Mouse (Mus musculus) yolk sac, embryonic 10.5 days (tissue): ENCODE measurements around the gene Kcnc2.
"Not testable (repeated sequence)": the region's sequence is repeated elsewhere in the genome, so short reads cannot be mapped to it uniquely, and the experiment has no call there.

Source experiments
- DNase-seq: peaks from one replicate; pipeline ENCODE4 v3.0.0-alpha.2; 2017; ENCODE audit warnings: low spot score

Gene Kcnc2

DNA sequence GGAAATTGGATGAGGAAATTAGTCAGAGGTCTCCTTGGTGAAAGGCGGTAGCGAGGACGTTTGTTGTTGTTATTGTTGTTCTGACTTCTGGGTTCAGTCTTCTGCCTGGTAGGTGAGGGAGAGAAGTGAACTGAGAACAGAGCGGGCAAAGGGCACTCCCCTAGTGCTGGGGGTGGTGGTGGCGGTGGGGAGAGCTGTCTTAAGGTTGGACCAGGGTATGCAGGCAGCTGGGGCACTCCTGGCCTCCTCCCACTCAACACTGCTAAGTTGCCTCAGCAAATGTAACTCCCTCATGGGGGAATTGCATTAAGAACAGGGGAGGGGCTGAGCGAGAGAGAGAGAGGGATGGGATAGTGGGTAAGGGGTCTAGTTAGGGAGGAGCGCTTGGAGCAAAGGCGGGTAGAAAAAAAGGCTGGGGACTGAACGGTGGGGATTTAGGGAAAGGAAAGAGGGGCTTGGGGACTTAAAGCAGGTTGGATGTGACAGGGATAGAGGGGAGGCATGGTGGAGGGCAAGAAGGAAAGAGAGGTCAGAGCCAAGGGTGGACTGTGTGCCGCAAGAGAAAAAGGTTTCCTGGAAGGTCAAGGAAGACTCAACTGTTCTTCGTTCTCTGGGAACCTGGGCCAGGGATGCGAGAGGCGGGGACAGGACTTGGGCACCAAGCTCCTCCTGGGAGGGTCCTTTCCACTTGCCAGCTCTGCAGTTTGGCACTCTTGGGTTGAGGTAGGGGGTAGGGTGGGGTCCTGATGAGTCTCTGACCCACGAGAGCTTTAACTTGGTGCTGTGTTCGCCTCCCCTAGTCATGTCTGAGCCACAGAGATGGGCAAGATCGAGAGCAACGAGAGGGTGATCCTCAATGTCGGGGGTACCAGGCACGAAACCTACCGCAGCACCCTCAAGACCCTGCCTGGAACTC is at the start of gene Kcnc2:
TSS of gene Kcnc2 (plus strand) at position 235 of the 916 bp plus-strand sequence.
- DNase-seq, result peak; percentile 5

DNA sequence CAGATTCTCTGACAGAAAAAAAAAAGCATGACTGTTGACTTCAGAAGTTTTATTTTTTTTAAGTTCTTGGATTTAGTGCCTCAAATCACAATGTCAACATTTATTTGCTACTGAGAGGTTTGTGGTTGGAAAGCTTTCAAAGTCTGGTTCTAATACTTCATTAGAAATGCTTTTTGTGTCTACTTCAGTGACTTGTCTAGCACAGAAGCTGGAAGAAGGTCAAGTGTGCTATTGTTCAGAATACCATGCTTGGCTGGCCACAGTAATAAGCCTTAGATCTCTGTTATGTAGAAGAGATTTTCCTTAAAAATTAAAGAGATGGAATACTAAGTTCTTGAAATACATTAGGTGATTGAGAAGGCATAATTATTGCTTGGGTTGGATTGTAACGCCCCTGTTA is 43.8 kb upstream of the Kcnc2 start:
- no peak for DNase-seq

DNA sequence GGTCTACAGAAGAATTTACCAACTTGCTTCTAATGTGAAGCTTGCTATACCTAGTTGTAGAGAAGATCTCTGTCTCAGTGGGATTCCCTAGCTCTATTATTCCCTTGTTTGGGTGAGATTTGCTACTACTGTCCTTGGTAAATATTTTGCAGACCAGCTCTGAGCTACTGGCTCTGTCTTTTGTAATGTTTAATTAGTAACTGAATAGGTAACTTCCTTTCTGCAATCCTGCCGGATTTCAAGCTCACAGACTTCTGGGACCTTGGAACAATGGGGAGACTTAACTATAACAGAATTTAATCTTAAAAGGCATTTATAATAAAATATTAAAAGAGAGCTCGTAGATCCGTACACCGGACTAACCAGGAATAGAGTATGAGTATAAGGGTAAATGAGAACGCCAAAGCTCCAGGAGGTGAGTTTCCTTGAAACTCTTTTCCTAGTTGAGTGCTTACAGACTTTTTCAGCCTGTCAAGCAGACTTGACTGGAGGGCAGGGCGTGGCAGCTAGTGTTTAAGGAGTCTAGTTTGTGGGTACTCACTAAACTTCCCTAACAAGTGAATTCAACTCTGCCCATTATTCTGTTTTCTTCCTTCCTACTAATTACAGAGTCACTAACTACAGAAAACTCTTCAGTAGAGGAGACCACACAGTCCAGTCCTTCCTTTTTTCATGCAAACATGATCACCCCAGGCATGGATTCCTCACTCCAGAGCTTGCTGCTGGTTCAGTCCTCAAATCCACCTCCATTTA is 41.7 kb upstream of the Kcnc2 start:
- not testable (repeated sequence) for DNase-seq

DNA sequence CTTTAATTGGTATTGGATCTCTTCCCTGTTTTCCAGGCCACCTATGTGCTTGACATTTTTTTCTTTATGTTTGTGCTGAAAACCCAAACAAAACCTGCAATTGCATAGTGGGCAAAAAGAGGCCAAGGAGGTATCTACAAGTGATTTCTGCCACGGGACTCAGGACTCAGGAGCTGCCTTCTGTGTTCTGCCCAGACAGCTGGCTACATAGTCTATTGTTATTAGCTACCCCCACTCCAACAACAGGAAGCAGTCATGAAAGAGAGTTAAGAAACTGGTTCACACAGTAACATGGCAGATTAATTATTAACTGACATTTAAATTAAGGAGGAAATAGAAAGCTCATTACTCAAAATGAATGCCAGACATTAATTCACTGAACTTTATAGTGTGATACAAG is 38.2 kb upstream of the Kcnc2 start:
- not testable (repeated sequence) for DNase-seq

DNA sequence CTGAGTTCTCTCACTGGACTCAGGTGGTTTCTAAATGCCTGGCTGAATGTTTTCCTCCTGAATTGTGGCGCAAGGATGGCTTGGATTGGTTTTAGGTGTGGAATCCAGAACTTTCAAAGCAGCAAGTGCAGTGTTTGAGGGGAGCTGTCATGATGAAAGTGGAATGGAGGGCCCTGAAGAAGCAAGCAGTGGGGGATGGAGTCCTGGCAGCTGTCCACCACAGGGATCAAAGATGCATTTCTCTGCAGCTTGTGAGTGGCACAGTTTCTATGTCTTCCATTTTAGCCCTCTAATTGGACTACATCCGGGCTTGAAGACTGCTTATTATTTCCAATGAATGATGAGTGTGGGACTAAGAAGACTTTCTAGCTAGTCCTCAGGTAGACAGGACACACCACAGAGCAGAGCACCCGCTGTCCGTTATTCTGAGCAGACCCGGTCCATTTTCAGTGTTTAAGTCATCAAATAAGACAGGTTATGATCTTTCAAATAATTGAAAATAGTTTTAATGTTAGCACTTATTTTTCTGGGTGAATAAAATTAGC is 35.5 kb upstream of the Kcnc2 start:
- DNase-seq, result not testable (repeated sequence)

DNA sequence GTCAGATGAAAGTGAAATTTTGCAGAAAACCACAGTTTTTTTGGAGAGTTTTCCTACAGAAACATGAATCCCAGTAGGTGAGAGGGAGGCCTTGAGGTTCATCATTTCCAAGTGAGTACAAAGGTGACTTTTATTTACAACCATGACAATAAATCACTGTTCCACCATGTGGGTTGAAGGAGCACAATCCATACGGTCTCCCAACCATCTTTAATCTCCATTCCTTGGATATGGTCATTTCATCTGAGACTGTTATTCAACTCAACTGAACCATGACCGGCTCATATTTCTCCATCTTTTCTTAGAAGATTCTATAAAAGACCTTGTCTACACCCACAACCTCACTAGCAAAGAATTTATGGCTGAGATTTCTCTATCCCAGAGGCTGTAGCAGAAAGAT is 22.6 kb upstream of the Kcnc2 start:
- DNase-seq, result no peak

DNA sequence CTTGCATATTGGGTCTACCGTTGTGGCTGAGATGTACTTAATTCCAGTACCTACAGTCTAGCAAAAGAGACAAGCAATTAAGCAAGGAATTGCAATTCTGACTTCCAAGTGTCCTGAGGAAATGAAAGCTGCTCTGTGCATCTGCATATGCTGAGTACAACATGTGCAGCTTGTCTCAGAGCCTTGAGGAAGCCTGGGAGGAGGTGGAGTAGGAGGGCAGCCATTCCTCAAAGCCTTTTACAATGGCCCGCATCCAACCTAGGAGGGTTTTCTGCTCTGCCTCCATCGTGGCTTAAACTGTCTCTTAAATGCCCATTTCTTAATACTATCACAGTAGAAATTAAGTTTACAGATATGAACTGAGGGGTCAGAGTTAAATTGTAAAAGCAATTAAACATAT is 7.5 kb upstream of the Kcnc2 start:
- DNase-seq, result no peak

DNA sequence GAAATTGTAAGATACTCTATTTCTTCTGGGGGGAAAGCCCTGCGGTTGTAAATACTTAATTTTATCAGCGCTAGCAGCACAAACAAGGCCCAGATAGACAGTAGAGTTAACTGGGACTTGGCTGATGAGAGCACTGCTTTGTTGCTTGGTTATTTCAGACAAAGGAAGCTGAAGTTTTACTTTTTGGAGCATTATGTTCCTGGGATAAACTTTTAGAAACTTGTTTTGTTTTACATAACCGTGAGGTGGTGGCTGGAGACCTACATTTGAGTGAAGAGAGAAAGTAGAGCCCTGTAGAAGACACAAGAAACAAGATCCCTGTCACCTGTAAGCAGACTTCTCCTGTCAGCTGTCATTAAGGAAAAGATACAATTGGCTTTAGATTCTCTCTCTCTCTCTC is 1.4 kb upstream of the Kcnc2 start:
- no peak for DNase-seq

DNA sequence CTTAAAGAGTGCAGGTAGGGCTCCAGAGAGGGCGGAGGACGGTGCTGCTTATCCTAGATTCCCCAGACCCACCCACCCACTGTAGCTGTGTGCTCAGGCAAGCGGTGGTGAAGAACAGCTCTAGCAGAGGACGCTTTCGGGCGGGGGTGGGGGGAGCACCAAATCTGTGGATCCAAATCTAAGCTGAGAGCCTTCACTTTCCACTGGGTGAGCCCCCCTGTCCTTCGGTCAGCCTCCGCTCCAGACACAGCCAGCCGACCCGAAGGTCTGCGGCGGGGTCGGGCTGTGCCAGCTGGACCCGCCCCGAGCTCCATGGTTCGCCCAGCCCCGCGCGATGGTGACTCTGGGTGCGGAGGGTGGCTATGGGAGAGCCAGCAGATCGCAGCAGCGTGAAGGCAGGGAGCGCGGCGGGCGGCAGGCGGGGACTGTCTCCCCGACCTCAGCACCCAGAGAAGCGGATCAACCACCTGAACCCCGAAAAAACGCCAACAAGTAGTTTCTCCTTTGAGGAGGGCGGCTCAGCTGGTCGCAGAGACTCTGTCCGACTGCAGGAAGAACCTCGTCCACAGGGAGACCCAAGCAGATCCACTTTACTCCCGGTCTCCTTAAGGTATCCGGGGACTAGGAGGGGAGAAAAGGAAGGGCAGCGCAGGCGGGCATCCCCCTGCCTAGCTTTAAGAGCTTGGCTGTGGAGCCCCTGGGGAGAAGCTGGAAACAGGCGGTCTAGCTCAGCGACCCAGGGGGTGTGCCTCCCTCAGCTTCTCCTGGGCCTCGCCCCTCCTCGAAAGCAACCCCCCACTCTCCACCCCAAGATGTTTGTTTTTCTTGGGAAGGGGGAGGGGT is 761 bp upstream of the Kcnc2 start:
- DNase-seq, result peak; percentile 4

DNA sequence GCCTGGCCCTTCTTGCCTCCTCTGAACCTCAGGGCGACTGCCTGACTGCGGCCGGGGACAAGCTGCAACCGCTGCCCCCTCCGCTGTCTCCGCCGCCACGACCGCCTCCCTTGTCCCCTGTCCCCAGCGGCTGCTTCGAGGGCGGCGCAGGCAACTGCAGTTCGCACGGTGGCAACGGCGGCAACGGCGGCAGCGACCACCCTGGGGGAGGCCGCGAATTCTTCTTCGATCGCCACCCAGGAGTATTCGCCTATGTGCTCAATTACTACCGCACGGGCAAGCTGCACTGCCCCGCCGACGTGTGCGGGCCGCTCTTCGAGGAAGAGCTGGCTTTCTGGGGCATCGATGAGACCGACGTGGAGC is 863 bp downstream of the Kcnc2 start:
- DNase-seq, result peak; percentile 4

DNA sequence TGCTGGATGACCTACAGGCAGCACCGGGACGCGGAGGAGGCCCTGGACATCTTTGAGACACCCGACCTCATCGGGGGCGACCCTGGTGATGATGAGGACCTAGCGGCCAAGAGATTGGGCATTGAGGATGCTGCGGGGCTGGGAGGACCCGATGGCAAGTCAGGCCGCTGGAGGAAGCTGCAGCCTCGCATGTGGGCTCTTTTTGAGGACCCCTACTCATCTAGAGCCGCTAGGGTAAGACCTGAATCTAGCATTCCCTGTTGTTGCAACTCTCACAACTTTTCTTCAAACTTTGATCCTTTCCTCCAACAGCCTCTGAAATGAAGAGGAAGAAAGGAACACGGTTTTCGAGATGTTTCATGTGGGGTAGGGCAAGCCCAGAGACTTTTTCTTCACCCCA is 1.2 kb downstream of the Kcnc2 start:
- no peak for DNase-seq

DNA sequence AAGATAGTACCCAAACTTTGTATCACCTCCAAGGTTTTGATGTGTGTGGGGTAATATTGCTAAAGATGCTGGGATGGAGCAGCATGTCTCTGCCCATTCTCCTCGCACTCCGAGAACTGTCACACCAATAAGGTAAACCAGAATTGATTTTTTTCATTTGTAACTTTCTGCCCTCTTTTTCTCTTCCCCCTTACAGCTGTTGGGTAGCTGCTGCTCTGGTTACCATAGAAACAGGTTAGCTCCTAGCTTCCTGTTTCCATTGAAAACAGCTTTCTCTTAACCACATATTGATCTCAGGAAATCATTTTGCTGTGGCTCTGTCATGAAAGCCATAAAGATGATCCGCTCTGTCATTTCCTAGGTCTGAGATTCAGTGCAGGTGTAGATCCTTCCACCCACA is 7.1 kb downstream of the Kcnc2 start:
- DNase-seq, result no peak

DNA sequence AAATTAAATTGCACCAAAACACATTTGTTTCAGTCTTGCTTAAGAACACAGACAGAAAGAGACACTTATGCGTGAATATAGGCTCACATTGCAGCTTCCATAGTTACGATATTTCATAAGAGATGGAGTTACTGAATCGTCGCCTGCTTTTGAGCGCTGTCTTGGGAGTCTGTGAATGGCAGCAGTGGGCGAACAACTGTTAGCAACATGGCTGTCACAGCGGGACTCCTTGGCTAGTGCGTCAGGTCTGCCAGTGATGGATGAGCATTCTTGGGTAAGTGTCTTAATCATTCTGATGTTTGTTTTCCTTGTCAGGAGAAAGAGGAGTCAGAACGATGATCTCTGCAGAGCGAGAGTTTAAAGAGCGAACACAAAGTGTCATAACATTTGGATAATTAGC is 44.2 kb downstream of the Kcnc2 start:
- no peak for DNase-seq

DNA sequence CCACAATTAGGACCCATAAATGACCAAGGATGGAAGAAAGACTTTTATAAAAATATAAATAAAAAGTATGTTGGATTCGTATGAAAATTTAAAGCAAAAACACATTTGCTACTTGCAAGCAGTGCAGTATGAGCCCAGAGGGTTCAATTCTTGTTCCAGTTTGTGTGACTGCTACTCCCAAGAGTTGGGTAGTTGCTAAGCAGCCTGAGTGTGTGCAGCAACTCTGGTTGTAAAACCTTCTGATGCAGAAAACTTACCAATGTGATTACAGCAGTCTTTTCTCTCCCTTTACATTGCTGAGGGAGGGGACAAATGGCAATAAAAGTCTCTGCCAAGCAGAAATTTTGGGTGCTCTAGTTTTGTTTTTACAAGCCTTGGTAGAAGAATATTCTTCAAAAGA is 46.9 kb downstream of the Kcnc2 start:
- no peak for DNase-seq

DNA sequence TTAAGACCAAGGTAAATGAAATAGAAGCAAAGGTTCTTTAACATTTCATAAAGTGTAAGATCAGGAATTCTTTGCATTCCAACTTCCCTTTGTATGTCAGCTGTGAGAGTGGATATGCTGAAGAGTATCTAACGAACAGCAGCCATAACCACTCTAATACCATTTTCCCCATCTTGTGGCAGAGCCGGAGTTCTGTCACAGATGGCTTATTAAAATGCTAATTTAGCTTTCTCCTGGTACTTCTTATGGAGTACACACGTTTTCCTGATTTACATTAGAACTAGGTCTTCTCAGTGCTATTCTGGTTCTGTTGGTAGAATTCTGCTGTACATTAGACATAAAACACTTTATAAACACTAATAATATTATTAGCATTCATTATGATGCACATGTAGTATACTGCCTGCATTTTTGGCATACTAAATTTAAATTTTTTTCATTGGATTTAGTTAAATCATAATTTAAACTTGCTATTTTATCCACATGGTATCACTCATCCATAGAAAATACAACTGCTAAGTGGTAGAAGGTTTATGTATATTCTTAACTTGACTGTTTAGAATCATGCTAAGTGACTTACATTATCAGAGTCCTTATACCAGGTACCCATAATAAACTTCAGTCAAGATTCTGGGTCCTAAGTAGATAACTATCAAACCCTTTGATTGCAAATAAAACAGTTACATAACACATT is 86.9 kb downstream of the Kcnc2 start:
- no peak for DNase-seq

DNA sequence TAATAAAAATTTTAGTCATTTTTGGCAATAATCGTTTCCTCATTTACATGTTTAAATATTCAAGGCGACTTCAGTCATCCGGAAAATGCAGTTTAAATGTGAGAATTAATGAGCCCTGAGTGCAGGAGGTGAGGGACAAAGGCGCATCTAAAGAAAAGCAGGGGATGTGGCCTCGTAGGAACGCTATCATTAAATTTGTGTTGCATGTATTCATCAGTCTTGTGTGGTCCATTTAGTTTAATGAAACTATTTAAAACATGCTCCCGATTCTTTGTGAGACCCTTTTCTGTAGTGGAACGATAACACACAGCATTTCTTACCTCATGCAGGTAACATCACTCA is 87.4 kb downstream of the Kcnc2 start:
- no peak for DNase-seq

DNA sequence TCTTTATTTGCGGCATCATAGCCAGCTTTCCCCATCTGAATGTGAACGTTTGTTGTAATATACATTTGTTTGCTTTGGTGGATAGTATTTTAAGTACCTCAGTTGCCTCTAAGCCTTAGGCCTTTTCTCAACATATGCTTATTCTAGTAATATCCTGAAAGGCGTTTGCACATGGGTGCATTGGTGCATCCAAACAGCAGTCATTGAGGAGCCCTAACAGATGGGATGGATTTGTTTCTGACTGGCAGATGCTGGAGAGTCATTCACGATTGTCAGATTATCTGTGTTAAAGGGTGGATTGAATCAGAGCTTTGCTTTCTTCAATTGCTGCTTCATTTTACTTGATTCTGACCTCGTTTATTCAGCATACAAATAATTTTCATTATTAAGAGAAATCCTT is 89.8 kb downstream of the Kcnc2 start:
- no peak for DNase-seq

DNA sequence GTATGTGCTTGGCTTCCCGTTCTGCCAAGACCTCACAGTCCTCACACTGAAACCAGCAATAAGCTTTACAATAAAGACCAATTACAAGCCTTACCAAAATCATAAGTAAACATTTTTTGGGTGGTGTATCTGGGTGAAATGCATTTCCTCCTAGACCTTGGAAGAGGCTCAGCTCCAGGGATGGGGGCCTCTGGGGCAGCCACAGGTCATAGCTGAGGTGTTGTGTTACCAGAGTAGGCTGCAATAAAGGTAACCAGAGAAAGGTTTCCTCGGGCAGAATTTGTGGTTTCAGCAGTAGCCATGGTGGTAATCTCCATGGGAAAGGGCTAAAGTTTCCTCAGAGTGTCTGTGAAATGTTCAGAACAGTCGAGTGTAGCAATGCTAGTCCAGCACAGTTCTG is 97.4 kb downstream of the Kcnc2 start:
- DNase-seq, result no peak

DNA sequence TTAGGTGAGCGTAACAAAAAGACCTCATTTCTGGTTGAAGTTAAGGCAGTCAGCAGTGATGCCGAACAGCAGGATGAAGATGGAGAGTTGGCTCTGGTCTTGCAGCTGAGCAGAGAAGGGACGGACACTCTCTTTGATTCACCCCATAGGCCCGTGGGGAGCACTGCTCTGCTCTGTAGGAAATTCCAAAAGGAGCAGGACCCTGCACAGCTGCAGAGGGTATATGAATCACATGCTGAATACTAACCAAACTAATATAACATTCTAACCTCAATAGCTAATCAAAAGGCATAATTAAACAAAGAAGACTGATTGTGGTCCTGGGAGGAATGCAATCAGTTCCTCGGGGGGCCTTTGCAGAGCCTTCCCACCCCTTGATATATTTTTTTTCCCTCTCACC is 106.2 kb downstream of the Kcnc2 start:
- no peak for DNase-seq

DNA sequence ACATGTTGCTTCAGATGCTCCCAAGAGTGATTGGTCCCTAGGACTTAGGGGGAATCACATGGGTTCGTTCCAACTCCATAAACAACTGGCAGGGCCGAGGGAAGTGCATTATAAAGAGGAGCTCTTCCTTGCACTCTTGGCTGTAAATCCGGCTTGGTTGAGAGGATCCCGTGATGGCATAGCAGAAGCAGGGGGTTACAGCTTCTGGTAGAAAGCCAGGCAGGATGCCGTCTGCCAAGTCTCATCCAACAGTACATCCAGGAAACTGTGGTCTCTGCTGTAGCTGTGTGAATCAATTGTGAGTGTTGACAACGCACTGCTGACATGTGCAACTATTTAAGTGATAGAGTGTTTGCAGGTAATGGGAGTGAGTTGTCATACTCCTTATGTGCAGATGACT is 107.5 kb downstream of the Kcnc2 start:
- DNase-seq, result no peak

DNA sequence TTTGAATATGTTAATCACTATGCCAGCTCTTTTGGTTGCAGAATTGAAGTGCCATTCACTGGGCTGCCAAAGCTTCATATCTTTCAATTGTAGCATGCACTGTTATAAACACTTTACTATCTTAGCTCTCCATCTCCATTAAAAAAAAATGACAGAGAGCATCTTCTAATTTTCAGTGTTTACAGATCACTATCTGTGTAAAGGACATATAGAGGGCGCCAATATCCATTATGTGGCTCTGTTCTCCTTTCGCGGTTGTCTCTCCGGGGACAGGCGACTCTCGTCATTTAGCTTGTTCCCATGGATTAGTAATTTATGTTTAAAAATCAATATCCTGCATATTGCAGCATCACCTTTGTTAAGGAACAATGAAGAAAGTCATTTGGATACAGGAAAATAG is 109.7 kb downstream of the Kcnc2 start:
- no peak for DNase-seq
